Mouse (Mus musculus) Muller cell, postnatal 12 days (primary cell): ENCODE results near the gene Syce3.
A peak's percentile ranks its signal among the peaks of the same experiment; 100 is the strongest.
"Not testable (repeated sequence)": the region's sequence is repeated elsewhere in the genome, so short reads cannot be mapped to it uniquely, and the experiment has no call there.

Source experiments
- DNase-seq: peaks from one replicate; pipeline ENCODE4 v3.0.0-alpha.2; 2015; ENCODE audit errors: inconsistent ontology term

The Syce3 gene

DNA sequence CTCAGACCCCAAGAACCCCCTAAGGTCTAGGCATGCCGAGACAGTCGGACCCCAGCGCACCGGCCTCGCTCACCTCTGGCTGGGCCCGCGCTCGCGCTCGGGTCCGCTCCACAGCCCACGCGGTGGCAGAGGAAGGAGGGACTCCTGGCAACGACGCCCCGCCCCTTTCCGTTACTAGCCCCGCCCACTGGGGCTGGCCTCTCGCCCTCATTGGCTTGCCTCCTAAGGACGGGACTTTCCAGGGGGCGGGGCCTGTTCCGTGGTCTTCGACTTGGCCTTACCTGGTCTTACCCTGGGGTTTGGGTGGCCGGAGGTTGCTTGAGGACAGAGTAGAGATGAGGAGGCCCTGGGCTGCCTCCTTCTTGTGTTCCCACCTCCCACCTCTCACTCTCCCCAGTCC is at the start of gene Syce3:
Gene Syce3, minus strand, starts transcription at position 386 of the 400 bp plus-strand sequence.
- DNase-seq = no peak

- no peak for DNase-seq
Measured at GRCm38 (mm10) chr15:89459821-89460220, 49.5 kb upstream of the Syce3 start.

DNA sequence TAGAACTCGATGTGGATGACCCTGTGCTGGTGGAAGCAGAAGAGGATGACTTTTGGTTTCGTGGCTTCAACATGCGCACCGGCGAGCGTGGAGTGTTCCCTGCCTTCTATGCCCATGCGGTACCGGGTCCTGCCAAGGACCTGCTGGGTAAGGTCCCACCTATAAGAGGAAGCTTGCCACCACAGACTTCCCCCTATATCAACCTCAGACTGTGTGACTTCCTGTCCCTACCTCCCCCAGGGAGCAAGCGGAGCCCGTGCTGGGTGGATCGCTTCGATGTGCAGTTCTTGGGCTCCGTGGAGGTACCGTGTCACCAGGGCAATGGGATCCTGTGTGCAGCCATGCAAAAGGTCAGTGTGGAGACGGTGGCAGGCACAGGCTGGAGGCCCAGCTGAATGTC is 48.6 kb upstream of the Syce3 start:
- DNase-seq = no peak

DNA sequence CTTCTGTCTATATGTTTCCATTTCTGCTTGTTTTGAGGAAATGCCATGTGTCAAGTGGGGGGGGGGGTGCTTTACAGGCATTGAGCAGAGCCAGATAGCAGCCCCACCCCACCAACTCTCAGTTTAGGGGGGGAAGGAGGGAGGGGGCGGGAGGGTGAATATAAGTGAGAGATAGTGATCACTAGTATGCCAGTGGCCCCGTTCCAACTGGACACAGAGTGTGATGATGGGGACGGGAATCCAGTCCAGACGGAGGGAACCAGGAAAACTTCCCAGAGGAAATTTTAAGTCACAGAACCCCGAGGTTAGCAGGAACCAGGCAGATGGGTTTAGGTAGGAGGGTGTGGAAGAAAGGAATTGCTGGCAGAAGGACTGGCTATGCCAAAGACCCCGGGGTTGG is 45.3 kb upstream of the Syce3 start:
- no peak for DNase-seq

GRCm38 (mm10) chr15:89454857-89455256 is 44.6 kb upstream of the Syce3 start:
- no peak for DNase-seq

GRCm38 (mm10) chr15:89453865-89454478 is 43.7 kb upstream of the Syce3 start, which contains the start of gene Mapk8ip2:
Gene Mapk8ip2 (plus strand): TSS chr15:89453913.
- no peak for DNase-seq

DNA sequence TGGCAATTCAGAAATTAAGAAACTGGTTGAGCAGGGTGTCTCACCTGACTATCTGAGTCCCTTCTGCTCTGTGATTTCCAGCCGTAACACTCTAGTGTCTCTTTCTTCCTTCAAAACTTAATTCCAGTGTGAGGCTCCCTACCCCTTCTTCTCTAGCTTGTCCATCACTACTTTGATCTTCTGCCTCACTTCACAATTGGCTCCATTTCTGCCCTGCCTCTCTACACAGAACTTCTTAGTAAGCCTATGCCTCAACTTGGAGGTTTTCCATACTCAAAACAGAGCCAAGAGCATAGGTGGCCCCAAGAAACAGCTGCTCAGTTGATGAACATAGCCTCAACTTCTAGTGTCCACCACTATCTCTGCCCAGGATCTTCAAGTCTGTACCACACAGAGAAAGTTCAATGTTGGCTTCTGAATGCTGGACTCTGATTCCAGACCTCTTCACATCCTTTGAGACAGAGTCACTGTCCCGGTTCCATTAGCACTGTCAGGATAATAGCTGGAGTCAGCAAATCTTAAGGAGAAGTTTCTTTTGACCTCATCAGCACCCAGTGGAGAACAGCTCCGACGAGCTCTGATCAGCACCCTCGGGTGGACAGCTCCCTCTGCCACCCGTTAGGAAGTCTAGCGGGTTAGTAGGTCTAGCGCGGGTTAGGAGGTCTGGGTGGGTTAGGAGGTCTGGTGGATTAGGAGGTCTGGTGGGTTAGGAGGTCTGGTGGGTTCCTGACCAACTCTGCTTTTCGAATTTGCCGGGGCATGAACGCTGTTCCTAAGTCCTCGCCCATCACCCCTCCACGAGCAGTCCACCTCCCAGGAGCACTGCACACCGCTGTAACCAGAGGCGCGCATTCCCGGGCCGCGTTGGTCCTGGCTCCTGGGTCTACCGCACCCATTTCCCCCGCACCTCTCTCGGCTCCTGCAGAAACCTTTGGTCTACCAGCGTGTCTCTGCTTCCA is 42.9 kb upstream of the Syce3 start:
- peak; percentile 78 for DNase-seq

DNA sequence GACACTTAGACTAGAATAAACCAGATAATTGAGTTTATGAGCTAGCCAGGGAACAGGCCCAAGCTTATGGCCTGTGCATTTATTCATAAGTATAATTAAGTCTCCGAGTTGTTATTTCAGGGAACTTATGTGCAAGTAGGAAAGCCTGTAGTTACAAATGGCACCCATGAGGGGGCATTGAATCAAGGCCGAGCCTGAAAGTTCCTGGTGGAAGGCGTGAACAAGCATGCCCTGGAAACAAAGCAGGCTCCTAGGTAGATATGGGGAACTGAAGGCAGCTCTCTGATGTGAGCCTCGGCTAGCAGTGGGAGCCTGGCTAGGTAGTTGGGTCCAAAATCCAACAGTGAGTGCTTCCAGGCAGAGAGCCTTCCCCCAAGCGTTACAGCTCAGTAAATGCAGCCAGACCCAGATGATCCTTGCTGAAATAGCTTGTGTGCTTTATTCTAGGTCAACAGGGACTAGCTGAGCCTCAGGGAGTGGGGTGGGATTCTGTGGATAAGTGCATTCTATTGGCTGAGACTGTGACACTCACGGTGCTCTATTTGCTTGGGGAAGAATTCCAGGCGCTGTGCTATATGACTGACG is 32.3 kb upstream of the Syce3 start:
- no peak for DNase-seq

DNA sequence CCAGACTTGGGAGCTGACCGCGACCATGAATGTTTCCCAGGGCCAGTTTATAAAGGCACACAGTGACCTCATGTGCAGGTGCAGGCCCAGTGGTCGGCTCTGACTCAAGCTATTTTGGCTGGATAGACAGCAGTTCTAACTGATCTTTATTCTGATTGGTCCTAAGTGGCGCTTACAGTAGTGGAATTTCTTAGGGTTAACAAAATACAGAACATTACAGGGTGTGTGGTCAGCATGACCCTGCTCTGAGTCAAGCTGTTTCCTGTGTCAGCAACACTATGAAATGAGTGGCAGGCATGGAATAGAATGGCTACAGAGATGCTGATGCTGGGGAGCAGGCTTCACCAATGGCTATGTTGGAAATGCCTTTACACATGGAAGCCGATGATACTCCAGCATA is 25.6 kb upstream of the Syce3 start:
- DNase-seq = peak; percentile 11

DNA sequence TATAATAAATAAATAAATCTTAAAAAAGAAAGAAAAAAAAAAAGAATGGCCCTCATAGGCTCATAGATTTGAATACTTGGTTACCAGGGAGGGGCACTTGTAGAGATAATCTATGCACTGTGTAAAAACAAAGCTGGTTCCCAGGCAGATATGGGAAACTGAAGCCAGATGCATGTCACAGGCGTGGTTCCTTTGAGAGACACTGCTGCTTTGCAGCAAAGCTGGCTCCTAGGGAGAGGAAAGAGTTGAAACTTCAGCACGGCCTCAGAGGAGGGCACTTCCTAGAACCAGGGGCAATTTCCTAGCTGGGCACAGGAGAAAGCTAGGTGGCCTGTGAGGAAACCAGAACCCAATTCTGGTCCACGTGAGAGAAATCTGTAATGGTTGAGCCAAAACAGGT is 23.8 kb upstream of the Syce3 start:
- no peak for DNase-seq

- no peak for DNase-seq
Measured at GRCm38 (mm10) chr15:89432946-89433345, 22.6 kb upstream of the Syce3 start.

DNA sequence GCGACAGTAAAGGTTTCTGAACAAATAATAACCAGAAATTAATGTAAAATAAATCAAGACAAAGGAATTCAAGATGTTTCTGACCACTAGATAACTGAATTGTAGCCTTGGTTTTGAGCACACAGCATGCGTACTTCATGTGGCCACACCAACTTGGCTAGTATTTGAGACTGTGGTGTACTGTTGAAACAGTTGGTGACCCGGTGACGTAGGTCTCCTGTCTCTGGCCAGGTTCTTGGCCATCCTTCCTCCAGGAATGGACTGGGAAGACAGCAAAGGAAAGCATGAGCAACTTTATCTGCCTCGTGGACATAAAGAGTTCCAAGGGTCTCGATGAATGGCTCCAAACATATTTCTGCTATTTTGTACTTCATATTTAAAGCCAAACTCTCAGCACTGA is 21.5 kb upstream of the Syce3 start:
- DNase-seq = no peak

DNA sequence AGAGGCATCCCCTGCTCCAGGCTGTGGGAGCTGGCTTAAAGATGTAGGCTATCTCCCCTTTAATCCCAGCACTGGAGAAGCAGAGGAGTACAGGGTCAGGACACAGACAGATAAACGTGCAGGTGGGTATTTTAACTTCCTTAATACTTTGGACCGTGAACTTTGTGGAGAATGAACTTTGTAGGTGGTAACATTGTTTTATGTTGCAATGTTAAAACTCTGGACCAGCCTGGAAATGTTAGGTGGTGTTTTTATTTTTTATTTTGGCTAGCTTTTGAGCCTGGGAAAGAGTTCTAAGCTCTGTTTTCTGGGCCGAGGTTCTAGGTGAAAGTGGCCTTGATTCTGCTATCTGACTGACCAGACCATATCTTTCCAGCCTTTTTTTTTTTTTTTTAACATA is 21.0 kb upstream of the Syce3 start:
- DNase-seq = no peak

DNA sequence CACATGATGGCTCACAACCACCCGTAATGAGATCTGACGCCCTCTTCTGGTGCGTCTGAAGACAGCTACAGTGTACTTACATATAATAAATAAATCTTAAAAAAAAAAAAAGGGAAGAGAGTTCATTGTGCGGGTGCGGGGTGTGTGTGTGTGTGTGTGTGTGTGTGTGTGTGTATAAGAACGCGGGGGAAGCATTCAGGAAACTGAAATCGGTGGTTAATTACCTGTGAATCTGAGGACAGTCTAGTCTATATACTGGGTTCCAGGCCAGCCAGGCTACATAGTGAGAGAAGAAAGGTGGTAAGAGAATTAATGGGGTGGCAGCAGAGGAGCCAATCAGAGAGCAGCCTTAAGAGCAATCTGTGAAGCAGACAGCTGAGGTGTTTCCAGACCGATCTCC is 20.5 kb upstream of the Syce3 start:
- not testable (repeated sequence) for DNase-seq

DNA sequence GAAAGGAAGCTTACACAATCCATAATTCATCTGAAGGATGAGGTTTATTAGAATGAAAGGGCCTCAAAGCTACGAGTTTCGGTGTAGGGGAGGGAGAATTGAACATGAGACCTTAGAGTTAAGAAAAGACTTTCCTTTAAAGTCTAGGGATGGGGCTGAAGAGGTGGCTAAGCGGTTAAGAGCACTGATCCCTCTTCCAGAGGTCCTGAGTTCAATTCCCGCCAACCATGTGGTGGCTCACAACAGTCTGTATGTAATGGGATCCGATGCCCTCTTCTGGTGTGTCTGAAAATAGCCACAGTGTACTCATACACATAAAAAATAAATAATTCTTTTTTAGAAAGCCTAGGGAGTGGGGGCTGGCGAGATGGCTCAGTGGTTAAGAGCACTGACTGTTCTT is 20.0 kb upstream of the Syce3 start:
- DNase-seq = no peak

- peak; percentile 96 for DNase-seq
Measured at GRCm38 (mm10) chr15:89429352-89430221, 19.3 kb upstream of the Syce3 start, which contains the start of the genes C730034F03Rik, Gm44502 and Chkb. Gene C730034F03Rik (plus strand): TSS chr15:89429589. Gene Gm44502 (minus strand): TSS chr15:89429696. Gene Chkb (minus strand): TSS chr15:89429908.

DNA sequence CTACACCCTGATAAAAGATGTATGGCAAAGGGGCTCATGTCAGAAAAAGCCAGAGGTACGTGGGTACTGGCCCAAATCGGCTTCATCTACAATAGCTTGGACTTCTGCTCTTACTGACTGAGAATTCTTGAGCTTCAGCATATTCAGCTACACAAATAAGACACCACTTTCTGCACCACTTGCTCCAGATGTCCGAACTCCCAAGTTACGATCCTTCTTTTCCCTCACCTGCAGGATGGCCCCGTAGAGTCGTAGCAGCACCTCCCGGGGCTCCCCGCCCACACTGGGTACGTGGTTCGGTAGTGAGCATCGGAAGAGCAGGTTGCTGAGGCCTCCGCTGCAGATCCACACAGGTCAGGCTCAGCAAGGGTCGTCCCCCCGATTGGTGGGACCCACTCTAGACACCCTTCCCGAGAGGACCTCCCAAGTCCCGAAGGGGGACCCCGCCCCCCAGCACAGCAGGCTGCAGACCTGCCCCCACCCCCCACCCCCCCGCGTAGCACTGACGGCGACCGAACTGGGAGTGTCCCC is 18.6 kb upstream of the Syce3 start:
- no peak for DNase-seq

- no peak for DNase-seq
Measured at GRCm38 (mm10) chr15:89428136-89428790, 18.0 kb upstream of the Syce3 start.

- no peak for DNase-seq
Measured at GRCm38 (mm10) chr15:89426716-89427115, 16.4 kb upstream of the Syce3 start.

- no peak for DNase-seq
Measured at GRCm38 (mm10) chr15:89425711-89426121, 15.4 kb upstream of the Syce3 start, which contains the start of gene Cpt1b. Gene Cpt1b (minus strand): TSS chr15:89425863.

DNA sequence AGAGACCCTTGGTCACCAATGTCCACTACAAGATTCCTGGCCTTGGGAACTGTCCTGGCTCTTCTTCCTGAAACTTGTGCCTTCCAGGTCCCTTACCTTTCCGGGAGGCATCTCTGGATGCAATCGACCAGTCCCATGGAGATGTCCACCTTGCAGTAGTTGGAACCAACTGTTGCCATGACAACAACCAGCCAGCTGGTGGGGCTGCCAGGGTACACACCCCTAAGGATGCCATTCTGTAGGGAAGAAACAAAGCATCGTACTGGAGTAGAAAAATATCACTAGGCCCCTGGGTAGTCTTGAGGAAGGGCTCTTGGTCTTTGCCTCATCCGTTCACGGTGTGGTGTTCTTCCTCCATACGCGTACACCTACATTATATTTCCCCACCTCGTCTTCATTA is 14.3 kb upstream of the Syce3 start:
- no peak for DNase-seq
